Mouse (Mus musculus): ENCODE data around the gene Flt4. TPM values are rescaled to one million over a fixed set of nuclear protein-coding genes. Genes with fewer than 3 reads are reported as not detected.

Flt4 gene
- total RNA-seq, 4 experiments from 2014 or later = 2.5 to 3.0 (median 2.8) TPM

- DNase-seq (ENCODE audit: low spot score in 2 of 2) = no peak
Observed at GRCm38 (mm10) chr11:49696472-49696871, 87.4 kb downstream of the Flt4 start.

- DNase-seq (ENCODE audit: low spot score in 2 of 2) = no peak
Observed at GRCm38 (mm10) chr11:49697779-49698178, 88.7 kb downstream of the Flt4 start.

- no peak for DNase-seq (ENCODE audit: low spot score in 2 of 2)
Observed at GRCm38 (mm10) chr11:49699079-49699478, 90.0 kb downstream of the Flt4 start.

GRCm38 (mm10) chr11:49702014-49702413 is 93.0 kb downstream of the Flt4 start:
- DNase-seq (ENCODE audit: low spot score in 2 of 2) = no peak

Other genes starting within 250 kb of the Flt4 start
- gene Olfr1389, start 186.2 kb upstream of the Flt4 start, total RNA-seq (2022) = not detected
- gene Olfr1388, start 172.6 kb upstream of the Flt4 start, total RNA-seq (2022) = under 1 TPM; 0.15 to 0.57 (median 0.26) TPM
- not detected for gene Olfr1387, start 153.9 kb upstream of the Flt4 start, total RNA-seq (2022)
- gene Olfr1386, start 144.2 kb upstream of the Flt4 start, total RNA-seq (2022) = not detected
- gene Olfr1385, start 120.2 kb upstream of the Flt4 start, total RNA-seq (2022) = under 1 TPM in 1 of 4 experiments, not detected in 3; 0.11 TPM
- not detected for gene Olfr1384, start 102.5 kb upstream of the Flt4 start, total RNA-seq (2022)
- not detected for gene Olfr1383, start 89.6 kb upstream of the Flt4 start, total RNA-seq (2022)
- not detected for gene Olfr1382, start 81.0 kb upstream of the Flt4 start, total RNA-seq (2022)
- gene Olfr1381, start 65.8 kb upstream of the Flt4 start, total RNA-seq (2022) = not detected
- gene Olfr1380, start 52.4 kb upstream of the Flt4 start, total RNA-seq (2022) = not detected
- not detected for gene Scgb3a1, start 54.3 kb downstream of the Flt4 start, total RNA-seq (2022)
- gene Cnot6, start 103.5 kb downstream of the Flt4 start, total RNA-seq (2022) = 10 to 100 TPM; 45.5 to 58.3 (median 52.1) TPM
- gene Gfpt2, start 184.9 kb downstream of the Flt4 start, total RNA-seq (2022) = 1 to 10 TPM; 6.3 to 9.0 (median 7.9) TPM
- gene Mapk9, start 237.5 kb downstream of the Flt4 start, total RNA-seq (2022) = 100 to 1,000 TPM; 187 to 250 (median 223) TPM